Mouse (Mus musculus) heart, adult 2 months (tissue): Measurements from ENCODE around the gene Zfp13.

Experiments used
- CTCF ChIP-seq: fragments of 200-600 bp; IDR thresholded peaks from 2 replicates; pipeline ENCODE4 v1.8.1; 2022; ENCODE audit warnings: antibody characterized with exemption, mild to moderate bottlenecking, moderate library complexity
- POLR2A ChIP-seq: fragments of 200-500 bp; IDR thresholded peaks from 2 replicates; pipeline ENCODE4 v1.6.1; 2011; ENCODE audit warnings: mild to moderate bottlenecking, low read depth, low read length, control low read depth; ENCODE audit not compliant: insufficient read depth

GRCm38 (mm10) chr17:23543325-23543724 lies 56.0 kb downstream of the Zfp13 start:
- TF ChIP-seq CTCF (no peak), POLR2A (peak; percentile 21; the same call in 1 of the 2 replicates)
